Mouse (Mus musculus) hindbrain, embryonic 14.5 days (tissue): ENCODE measurements around the gene Rras. TPM values are rescaled to one million over a fixed set of nuclear protein-coding genes. Genes with fewer than 3 reads are reported as not detected.
A peak's percentile ranks its signal among the peaks of the same experiment; 100 is the strongest.

Experiments
- ATAC-seq: fragments of 200-750 bp; cut with Nextera tagmentation; 2 replicates; pipeline ENCODE4 v1.8.0; 2017; ENCODE audit warnings: moderate number of reproducible peaks, mild to moderate bottlenecking, moderate TSS enrichment, moderate library complexity; ENCODE audit not compliant: low FRiP score
- DNase-seq: peaks from one replicate; pipeline ENCODE4 v3.0.0-alpha.2; 2015; ENCODE audit warnings: low spot score
- H3K27ac ChIP-seq: fragments of 300-500 bp; sonication (generic); 2 replicates; pipeline ENCODE4 v1.5.1; 2014; ENCODE audit warnings: mild to moderate bottlenecking, moderate library complexity
- H3K27me3 ChIP-seq: fragments of 300-500 bp; sonication (generic); 2 replicates; pipeline ENCODE4 v1.6.1; 2014; ENCODE audit warnings: mild to moderate bottlenecking, low read length, mixed read lengths; ENCODE audit not compliant: control insufficient read depth, insufficient read depth
- H3K36me3 ChIP-seq: fragments of 300-500 bp; sonication (generic); replicated peaks from 2 replicates; pipeline ENCODE4 v1.6.1; 2014; ENCODE audit not compliant: control insufficient read depth, insufficient read depth
- H3K4me1 ChIP-seq: fragments of 300-500 bp; sonication (generic); replicated peaks from 2 replicates; pipeline ENCODE4 v1.6.1; 2014; ENCODE audit warnings: antibody characterized with exemption, low read length, mixed read lengths; ENCODE audit not compliant: control insufficient read depth, insufficient read depth
- H3K4me2 ChIP-seq: fragments of 300-500 bp; sonication (generic); replicated peaks from 2 replicates; pipeline ENCODE4 v1.6.1; 2014; ENCODE audit warnings: mild to moderate bottlenecking, moderate library complexity
- H3K4me3 ChIP-seq: fragments of 300-500 bp; sonication (generic); replicated peaks from 2 replicates; pipeline ENCODE4 v1.5.1; 2014; ENCODE audit warnings: mild to moderate bottlenecking, low read length
- H3K9ac ChIP-seq: fragments of 300-500 bp; sonication (generic); 2 replicates; pipeline ENCODE4 v1.6.1; 2014
- H3K9me3 ChIP-seq: fragments of 300-500 bp; sonication (generic); 2 replicates; pipeline ENCODE4 v1.6.1; 2016; ENCODE audit warnings: low read length; ENCODE audit not compliant: control insufficient read depth
- WGBS: fragments of 180-500 bp; shearing (Covaris S2); extraction: QIAGEN DNeasy Blood & Tissue Kit; methylation state at CpG from one replicate; pipeline ENCODE4 v1.1.7; 2014; 5-methylcytosine and 5-hydroxymethylcytosine counted together
- polyA plus RNA-seq: library from polyadenylated mRNA; unstranded; fragments of >200 nt; fragmentation: Nextera tagmentation; extraction: Ambion mirVana; gene quantifications from 2 replicates; pipeline ENCODE4 v1.2.1, GENCODE M21; 2014

The Rras gene
- polyA plus RNA-seq, 1 experiment from 2014 or later: 14.2 TPM

GRCm38 (mm10) chr7:44998501-44998955, 19.2 kb upstream of the Rras start, which contains the start of gene Bcl2l12:
TSS of gene Bcl2l12 (minus strand) at chr7:44998712.
- Histone ChIP-seq H3K27me3 (no peaks in the 10 kb centered on the region), H3K4me2 (peak within 1 kb of the TSS; percentile 96), H3K36me3 (peaks cover 47% of the 10 kb centered on the region), H3K4me1 (peaks cover 13% of the 10 kb centered on the region), H3K27ac (peak within 1 kb of the TSS; percentile 77), H3K4me3 (peak within 1 kb of the TSS; percentile 62), H3K9ac (peak within 1 kb of the TSS; percentile 80), H3K9me3 (no peaks in the 10 kb centered on the region)
- ATAC-seq: no peak
- no peak for DNase-seq
- WGBS: 2% methylated on average over 18 of the region's 18 CpGs

- no peak overlapping the region for H3K27ac ChIP-seq
- peaks cover 13% of the 10 kb centered on the region for H3K4me1 ChIP-seq
- no peak overlapping the region for H3K4me2 ChIP-seq
- no peaks in the 10 kb centered on the region for H3K27me3 ChIP-seq
- peaks cover 56% of the 10 kb centered on the region for H3K36me3 ChIP-seq
- DNase-seq (no peak), ATAC-seq (no peak)
- 86% methylated on average over 11 of the region's 11 CpGs for WGBS
- no peak overlapping the region for H3K9ac ChIP-seq
- no peak overlapping the region for H3K4me3 ChIP-seq
- H3K9me3 ChIP-seq: no peaks in the 10 kb centered on the region
These were observed 18.0 kb upstream of the Rras start for GRCm38 (mm10) chr7:44999753-45000152.

- no peak overlapping the region for H3K4me2 ChIP-seq
- no peaks in the 10 kb centered on the region for H3K27me3 ChIP-seq
- ATAC-seq (no peak), DNase-seq (no peak)
- peaks cover 13% of the 10 kb centered on the region for H3K4me1 ChIP-seq
- 88% methylated on average over 21 of the region's 21 CpGs for WGBS
- peaks cover 64% of the 10 kb centered on the region for H3K36me3 ChIP-seq
- H3K4me3 ChIP-seq: no peak overlapping the region
- H3K9ac ChIP-seq: no peak overlapping the region
- no peak overlapping the region for H3K27ac ChIP-seq
- no peaks in the 10 kb centered on the region for H3K9me3 ChIP-seq
These were observed 17.1 kb upstream of the Rras start for GRCm38 (mm10) chr7:45000539-45001114.

GRCm38 (mm10) chr7:45002440-45002839, 15.3 kb upstream of the Rras start:
- no peak overlapping the region for H3K27ac ChIP-seq
- H3K4me1 ChIP-seq: peaks cover 13% of the 10 kb centered on the region
- no peak for DNase-seq
- no peaks in the 10 kb centered on the region for H3K9me3 ChIP-seq
- H3K4me2 ChIP-seq: no peak overlapping the region
- H3K4me3 ChIP-seq: no peak overlapping the region
- no peak overlapping the region for H3K9ac ChIP-seq
- 91% methylated on average over 7 of the region's 7 CpGs for WGBS
- no peaks in the 10 kb centered on the region for H3K27me3 ChIP-seq
- ATAC-seq: no peak
- peaks cover 82% of the 10 kb centered on the region for H3K36me3 ChIP-seq

GRCm38 (mm10) chr7:45004546-45004945, 13.2 kb upstream of the Rras start:
- Histone ChIP-seq H3K4me2 (no peak overlapping the region), H3K36me3 (peaks cover 98% of the 10 kb centered on the region), H3K9me3 (no peaks in the 10 kb centered on the region), H3K27me3 (no peaks in the 10 kb centered on the region), H3K27ac (no peak overlapping the region), H3K9ac (no peak overlapping the region), H3K4me3 (no peak overlapping the region), H3K4me1 (no peaks in the 10 kb centered on the region)
- DNase-seq (no peak), ATAC-seq (no peak)
- 86% methylated on average over 3 of the region's 3 CpGs for WGBS

GRCm38 (mm10) chr7:45005321-45005992, 12.3 kb upstream of the Rras start:
- DNase-seq (no peak), ATAC-seq (no peak)
- Histone ChIP-seq H3K4me2 (no peak overlapping the region), H3K4me3 (no peak overlapping the region), H3K27me3 (no peaks in the 10 kb centered on the region), H3K27ac (no peak overlapping the region), H3K4me1 (no peaks in the 10 kb centered on the region), H3K9ac (no peak overlapping the region), H3K9me3 (no peaks in the 10 kb centered on the region), H3K36me3 (peaks cover 100% of the 10 kb centered on the region)
- WGBS: 88% methylated on average over 6 of the region's 6 CpGs

GRCm38 (mm10) chr7:45006503-45006902, 11.3 kb upstream of the Rras start:
- Histone ChIP-seq H3K4me3 (no peak overlapping the region), H3K9me3 (no peaks in the 10 kb centered on the region), H3K4me2 (no peak overlapping the region), H3K27ac (no peak overlapping the region), H3K9ac (no peak overlapping the region), H3K27me3 (no peaks in the 10 kb centered on the region), H3K36me3 (peaks cover 100% of the 10 kb centered on the region), H3K4me1 (no peaks in the 10 kb centered on the region)
- WGBS: 95% methylated on average over 12 of the region's 12 CpGs
- DNase-seq: no peak
- no peak for ATAC-seq

GRCm38 (mm10) chr7:45007141-45007540, 10.6 kb upstream of the Rras start:
- Histone ChIP-seq H3K27me3 (no peaks in the 10 kb centered on the region), H3K36me3 (peaks cover 100% of the 10 kb centered on the region), H3K9ac (no peak overlapping the region), H3K4me1 (no peaks in the 10 kb centered on the region), H3K4me2 (no peak overlapping the region), H3K9me3 (no peaks in the 10 kb centered on the region), H3K4me3 (no peak overlapping the region), H3K27ac (no peak overlapping the region)
- no peak for ATAC-seq
- WGBS: 94% methylated on average over 29 of the region's 29 CpGs
- DNase-seq: no peak

GRCm38 (mm10) chr7:45007846-45008245, 9.9 kb upstream of the Rras start:
- Histone ChIP-seq H3K9ac (no peak overlapping the region), H3K27ac (no peak overlapping the region), H3K4me2 (no peak overlapping the region), H3K9me3 (no peaks in the 10 kb centered on the region), H3K4me3 (no peak overlapping the region), H3K36me3 (peaks cover 100% of the 10 kb centered on the region), H3K27me3 (no peaks in the 10 kb centered on the region), H3K4me1 (no peaks in the 10 kb centered on the region)
- no peak for DNase-seq
- no peak for ATAC-seq
- WGBS: 95% methylated on average over 28 of the region's 30 CpGs
